Mouse (Mus musculus) activated CD4-positive, CD25-positive, alpha-beta regulatory T cell, adult 9 weeks (primary cell): ENCODE results near the gene Milr1. TPM values are rescaled to one million over a fixed set of nuclear protein-coding genes. Genes with fewer than 3 reads are reported as not detected.

Source experiments
- polyA plus RNA-seq: library from polyadenylated mRNA; unstranded; fragments of 100-300 nt; shearing (Covaris generic); gene quantifications from one replicate; pipeline ENCODE4 v1.2.1, GENCODE M21; 2017

Milr1 gene
- 8.9 TPM for polyA plus RNA-seq

GRCm38 (mm10) chr11:106751039-106752018 lies at the start of gene Milr1:
Gene Milr1 (plus strand): TSS chr11:106751226.

GRCm38 (mm10) chr11:106750121-106750751 lies 790 bp upstream of the Milr1 start, which contains the start of gene Pecam1:
Gene Pecam1 (minus strand): TSS chr11:106750628.

GRCm38 (mm10) chr11:106779388-106780088 lies 28.5 kb downstream of the Milr1 start, which contains the start of gene Polg2:
Gene Polg2 (minus strand): TSS chr11:106779537.

GRCm38 (mm10) chr11:106788775-106789459 lies 37.9 kb downstream of the Milr1 start, which contains the start of the genes Ddx5 and Cep95:
Gene Ddx5 (minus strand): TSS chr11:106789185.
Gene Cep95 (plus strand): TSS chr11:106789252.

Other genes starting within 250 kb of the Milr1 start
- 29.2 TPM for gene Tex2, start 137.8 kb upstream of the Milr1 start, polyA plus RNA-seq
- gene Pecam1, start 598 bp upstream of the Milr1 start, polyA plus RNA-seq, result 113 TPM
- gene Polg2, start 28.3 kb downstream of the Milr1 start, polyA plus RNA-seq, result 11.6 TPM
- 874 TPM for gene Ddx5, start 38.0 kb downstream of the Milr1 start, polyA plus RNA-seq
- 51.5 TPM for gene Cep95, start 38.0 kb downstream of the Milr1 start, polyA plus RNA-seq
- gene Smurf2, start 169.5 kb downstream of the Milr1 start, polyA plus RNA-seq, result 9.0 TPM
- gene Kpna2, start 248.3 kb downstream of the Milr1 start, polyA plus RNA-seq, result 102 TPM